8 mouse cellular contexts compared by ENCODE assay signal in the genomic region with DNA sequence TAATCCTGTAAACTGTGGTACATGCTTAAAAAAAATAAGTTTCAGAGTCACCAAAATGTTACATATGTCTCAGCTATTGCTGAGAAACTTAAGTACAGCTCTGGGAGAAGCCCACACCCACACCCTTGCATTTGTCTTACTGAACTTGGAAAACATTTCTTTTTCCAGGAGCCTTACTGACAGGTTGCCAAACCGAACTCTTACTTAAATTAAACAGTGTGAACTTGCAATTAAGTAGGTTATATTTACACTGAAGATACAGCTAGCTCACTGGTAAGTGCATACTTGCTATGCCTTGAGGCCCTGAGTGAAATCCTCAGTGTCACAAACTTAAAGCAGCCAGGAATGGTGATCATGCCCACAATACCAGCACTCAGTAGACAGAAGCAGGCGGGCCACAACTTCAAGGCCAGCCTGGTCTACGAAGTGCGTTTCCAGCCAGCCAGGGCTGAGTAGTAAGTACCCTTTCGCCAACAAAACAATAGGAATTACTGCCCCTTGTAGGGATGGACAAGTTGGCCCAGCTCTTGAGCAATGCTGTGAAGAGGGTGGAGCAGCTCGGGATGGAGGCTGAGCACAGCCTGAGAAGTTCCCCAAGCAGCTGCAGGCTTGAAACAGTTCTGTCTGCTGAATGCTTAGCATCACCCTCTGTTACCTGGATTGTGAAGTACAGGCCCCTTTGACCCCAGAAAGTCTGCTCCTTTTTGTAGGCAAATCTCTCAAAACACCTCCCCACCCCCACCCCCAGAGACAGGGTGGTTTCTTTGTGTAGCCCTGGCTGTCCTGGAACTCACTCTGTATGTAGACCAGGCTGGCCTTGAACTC. TPM values are rescaled to one million over a fixed set of nuclear protein-coding genes. Genes with fewer than 3 reads are reported as not detected.
A peak's percentile ranks its signal among the peaks of the same experiment; 100 is the strongest.
DNase-seq lines count a peak whose midpoint lies in the region; ATAC-seq and TF ChIP-seq lines count a peak whose summit lies in the region.

No protein-coding gene starts in this region.

- TF ChIP-seq CTCF in CH12.LX (conservative IDR thresholded peaks at IDR 0.05 in 1 of 2, IDR thresholded peaks at IDR 0.05 in 1 of 2; ENCODE audit: low read depth in 2 of 2, low read length in 2 of 2): no peak
- TF ChIP-seq CTCF in forebrain, postnatal 0 days (IDR thresholded peaks at IDR 0.05; ENCODE audit: low read depth): no peak
- no peak for TF ChIP-seq CTCF in liver, postnatal 0 days (IDR thresholded peaks at IDR 0.05; ENCODE audit: low read depth)

- WGBS in forebrain, embryonic 10.5 days: 41% methylated on average over 6 of the region's 6 CpGs
- 39% methylated on average over 6 of the region's 6 CpGs for WGBS in forebrain, embryonic 14.5 days
- WGBS in forebrain, postnatal 0 days: 38% methylated on average over 6 of the region's 6 CpGs
- WGBS in liver, postnatal 0 days (ENCODE audit: insufficient replicate concordance): 57% methylated on average over 6 of the region's 6 CpGs

- no peak for DNase-seq in forebrain, embryonic 10.5 days (ENCODE audit: extremely low spot score, low spot score)
- DNase-seq in forebrain, embryonic 14.5 days (ENCODE audit: low spot score): no peak
- no peak for DNase-seq in CH12.LX (ENCODE audit: extremely low read depth)
- no peak for DNase-seq in forebrain, postnatal 0 days
- no peak for DNase-seq in liver, postnatal 0 days
- no peak for DNase-seq in thymus, postnatal 25 days
- no peak for DNase-seq in retina, embryonic 14.5 days (ENCODE audit: low spot score)
- no peak for DNase-seq in frontal cortex, postnatal 10 days (ENCODE audit: low spot score in 2 of 2)

- TF ChIP-seq EP300 in CH12.LX (IDR thresholded peaks at IDR 0.05; ENCODE audit: low read length): no peak
- no peak for TF ChIP-seq EP300 in liver, postnatal 0 days (IDR thresholded peaks at IDR 0.05; ENCODE audit: low read depth)

- peaks cover 53% of the 10 kb centered on the region for H3K4me1 ChIP-seq in forebrain, embryonic 10.5 days
- H3K4me1 ChIP-seq in forebrain, embryonic 14.5 days (ENCODE audit: control insufficient read depth, insufficient read depth, low read length): peaks cover 6% of the 10 kb centered on the region; the same call in 1 of the 2 replicates
- H3K4me1 ChIP-seq in CH12.LX (ENCODE audit: control insufficient read depth in 1 of 2, insufficient read depth in 2 of 2): peaks cover 21 to 62% of the 10 kb centered on the region in 2 experiments
- peaks cover 12% of the 10 kb centered on the region for H3K4me1 ChIP-seq in forebrain, postnatal 0 days (ENCODE audit: insufficient read depth)
- H3K4me1 ChIP-seq in liver, postnatal 0 days (ENCODE audit: insufficient read depth): peaks cover 38% of the 10 kb centered on the region

- H3K4me3 ChIP-seq in forebrain, embryonic 10.5 days: peak overlapping the region; percentile 48
- H3K4me3 ChIP-seq in forebrain, embryonic 14.5 days (ENCODE audit: low read depth, low read length): no peak overlapping the region
- no peak overlapping the region for H3K4me3 ChIP-seq in CH12.LX (replicated peaks in 1 of 3; ENCODE audit: low read depth in 2 of 3, low read length in 2 of 3, poor library complexity in 1 of 3)
- H3K4me3 ChIP-seq in forebrain, postnatal 0 days (ENCODE audit: low read depth, low read length): no peak overlapping the region
- no peak overlapping the region for H3K4me3 ChIP-seq in liver, postnatal 0 days (ENCODE audit: low read depth, low read length)

- ATAC-seq in forebrain, embryonic 14.5 days: no peak
- ATAC-seq in forebrain, postnatal 0 days: no peak
- no peak for ATAC-seq in liver, postnatal 0 days

- dilution Hi-C loops in CH12.LX (cut with MboI; ENCODE audit: extremely low pct_ligation_motif_present, extremely low pct_unique_long_range_greater_than_20kb, low sequenced_read_pairs): no loop called here

- TF ChIP-seq POLR2A in CH12.LX (IDR thresholded peaks at IDR 0.05; ENCODE audit: low read depth, low read length): no peak

- in situ Hi-C loops in CH12.LX (cut with MboI; ENCODE audit: low pct_ligation_motif_present, low pct_unique_long_range_greater_than_20kb, low sequenced_read_pairs): no loop called here

- H3K4me2 ChIP-seq in forebrain, embryonic 14.5 days (ENCODE audit: low read length): no peak overlapping the region
- peak overlapping the region; percentile 3; the same call in 1 of the 2 replicates for H3K4me2 ChIP-seq in CH12.LX (ENCODE audit: insufficient read depth, low read depth, poor library complexity, severe bottlenecking)
- no peak overlapping the region for H3K4me2 ChIP-seq in forebrain, postnatal 0 days (ENCODE audit: low read depth)
- H3K4me2 ChIP-seq in liver, postnatal 0 days (ENCODE audit: low read depth, low read length): no peak overlapping the region

- H3K79me2 ChIP-seq in CH12.LX (replicated peaks; ENCODE audit: control insufficient read depth, extremely low read depth, insufficient read depth, poor library complexity, severe bottlenecking): no peaks in the 10 kb centered on the region

- H3K27ac ChIP-seq in forebrain, embryonic 10.5 days: peak overlapping the region; percentile 95
- H3K27ac ChIP-seq in forebrain, embryonic 14.5 days (ENCODE audit: low read depth, low read length): no peak overlapping the region
- peak overlapping the region; percentile 47 for H3K27ac ChIP-seq in CH12.LX (ENCODE audit: insufficient read depth, low read depth)
- peak overlapping the region; percentile 24 for H3K27ac ChIP-seq in forebrain, postnatal 0 days (ENCODE audit: low read depth, low read length)
- H3K27ac ChIP-seq in liver, postnatal 0 days (ENCODE audit: low read depth): peak overlapping the region; percentile 95

- H3K9ac ChIP-seq in forebrain, embryonic 14.5 days (ENCODE audit: low read length): no peak overlapping the region
- H3K9ac ChIP-seq in CH12.LX (ENCODE audit: insufficient read depth, low read depth): no peak overlapping the region
- H3K9ac ChIP-seq in forebrain, postnatal 0 days: no peak overlapping the region
- peak overlapping the region; percentile 78 for H3K9ac ChIP-seq in liver, postnatal 0 days (replicated peaks)

- H3K36me3 ChIP-seq in forebrain, embryonic 10.5 days (replicated peaks): no peaks in the 10 kb centered on the region
- H3K36me3 ChIP-seq in forebrain, embryonic 14.5 days (ENCODE audit: control insufficient read depth, insufficient read depth, low read length): no peaks in the 10 kb centered on the region
- no peaks in the 10 kb centered on the region for H3K36me3 ChIP-seq in CH12.LX (replicated peaks in 1 of 2; ENCODE audit: control insufficient read depth in 1 of 2, insufficient read depth in 1 of 2, low read length in 1 of 2)
- H3K36me3 ChIP-seq in forebrain, postnatal 0 days (ENCODE audit: insufficient read depth): no peaks in the 10 kb centered on the region
- H3K36me3 ChIP-seq in liver, postnatal 0 days (replicated peaks; ENCODE audit: insufficient read depth, low read length): no peaks in the 10 kb centered on the region

- H3K9me3 ChIP-seq in forebrain, embryonic 10.5 days: no peaks in the 10 kb centered on the region
- no peaks in the 10 kb centered on the region for H3K9me3 ChIP-seq in forebrain, embryonic 14.5 days (replicated peaks; ENCODE audit: control insufficient read depth, low read length)
- H3K9me3 ChIP-seq in CH12.LX (replicated peaks; ENCODE audit: low read length): no peaks in the 10 kb centered on the region
- no peaks in the 10 kb centered on the region for H3K9me3 ChIP-seq in forebrain, postnatal 0 days (ENCODE audit: low read length)
- no peaks in the 10 kb centered on the region for H3K9me3 ChIP-seq in liver, postnatal 0 days (ENCODE audit: low read length)

- TF ChIP-seq RAD21 in CH12.LX (IDR thresholded peaks at IDR 0.05; ENCODE audit: low read depth, low read length): no peak

- no peaks in the 10 kb centered on the region for H3K27me3 ChIP-seq in forebrain, embryonic 10.5 days (ENCODE audit: poor library complexity, severe bottlenecking)
- H3K27me3 ChIP-seq in forebrain, embryonic 14.5 days (replicated peaks; ENCODE audit: control insufficient read depth, insufficient read depth, low read length): no peaks in the 10 kb centered on the region
- H3K27me3 ChIP-seq in CH12.LX (replicated peaks): peaks cover 2% of the 10 kb centered on the region
- no peaks in the 10 kb centered on the region for H3K27me3 ChIP-seq in forebrain, postnatal 0 days (ENCODE audit: insufficient read depth, low read length)
- H3K27me3 ChIP-seq in liver, postnatal 0 days (ENCODE audit: insufficient read depth, low read length): no peaks in the 10 kb centered on the region

RNA-seq across cellular contexts. Expression of a gene that starts 3.6 kb away (rescaled TPM):
- 60.8 and 61.0 TPM in 2 replicates for polyA plus RNA-seq in forebrain, embryonic 10.5 days (2016; fragmentation: Nextera tagmentation; extraction: Ambion mirVana)
- 45.2 and 49.6 TPM in 2 replicates for polyA plus RNA-seq in forebrain, embryonic 14.5 days (2014; fragmentation: Nextera tagmentation; extraction: Ambion mirVana)
- total RNA-seq in CH12.LX (2012; rRNA removed) (24.4 and 30.1 TPM in 2 replicates), CH12.LX (2014; rRNA removed) (20.3 and 31.3 TPM in 2 replicates)
- 13.4 and 22.6 TPM in 2 replicates for polyA plus RNA-seq in CH12.LX (2012; ENCODE audit: insufficient read length, low read depth)
- 32.7 and 45.6 TPM in 2 replicates for total RNA-seq in forebrain, postnatal 0 days (2014; rRNA removed)
- 35.3 and 41.7 TPM in 2 replicates for polyA plus RNA-seq in forebrain, postnatal 0 days (2015; fragmentation: Nextera tagmentation; extraction: Ambion mirVana)
- 12.5 and 13.0 TPM in 2 replicates for polyA plus RNA-seq in liver, postnatal 0 days (2015; fragmentation: Nextera tagmentation; extraction: Ambion mirVana)

RNA-seq across cellular contexts. Expression of a gene that starts 14.1 kb away (rescaled TPM):
- 51.3 and 57.6 TPM in 2 replicates for polyA plus RNA-seq in forebrain, embryonic 10.5 days (2016; fragmentation: Nextera tagmentation; extraction: Ambion mirVana)
- polyA plus RNA-seq in forebrain, embryonic 14.5 days (2014; fragmentation: Nextera tagmentation; extraction: Ambion mirVana): 124 and 188 TPM in 2 replicates
- total RNA-seq in CH12.LX (2012; rRNA removed) (8.0 and 8.2 TPM in 2 replicates), CH12.LX (2014; rRNA removed) (1.3 and 1.4 TPM in 2 replicates)
- polyA plus RNA-seq in CH12.LX (2012; ENCODE audit: insufficient read length, low read depth): 26.0 and 26.7 TPM in 2 replicates
- 76.8 and 104 TPM in 2 replicates for total RNA-seq in forebrain, postnatal 0 days (2014; rRNA removed)
- polyA plus RNA-seq in forebrain, postnatal 0 days (2015; fragmentation: Nextera tagmentation; extraction: Ambion mirVana): 500 and 554 TPM in 2 replicates
- 13.6 and 14.2 TPM in 2 replicates for polyA plus RNA-seq in liver, postnatal 0 days (2015; fragmentation: Nextera tagmentation; extraction: Ambion mirVana)

RNA-seq across cellular contexts. Expression of a gene that starts 14.6 kb away (rescaled TPM):
- 3.8 and 4.1 TPM in 2 replicates for polyA plus RNA-seq in forebrain, embryonic 10.5 days (2016; fragmentation: Nextera tagmentation; extraction: Ambion mirVana)
- 10.7 and 13.9 TPM in 2 replicates for polyA plus RNA-seq in forebrain, embryonic 14.5 days (2014; fragmentation: Nextera tagmentation; extraction: Ambion mirVana)
- total RNA-seq in CH12.LX (2012; rRNA removed): 9.7 and 11.1 TPM in 2 replicates
- total RNA-seq in CH12.LX (2014; rRNA removed): 5.1 and 7.3 TPM in 2 replicates
- polyA plus RNA-seq in CH12.LX (2012; ENCODE audit: insufficient read length, low read depth): 5.4 and 6.2 TPM in 2 replicates
- 32.8 and 33.7 TPM in 2 replicates for total RNA-seq in forebrain, postnatal 0 days (2014; rRNA removed)
- polyA plus RNA-seq in forebrain, postnatal 0 days (2015; fragmentation: Nextera tagmentation; extraction: Ambion mirVana): 20.9 and 21.7 TPM in 2 replicates
- polyA plus RNA-seq in liver, postnatal 0 days (2015; fragmentation: Nextera tagmentation; extraction: Ambion mirVana): 5.4 and 6.6 TPM in 2 replicates

RNA-seq across cellular contexts. Expression of a gene that starts 20.9 kb away (rescaled TPM):
- polyA plus RNA-seq in forebrain, embryonic 10.5 days (2016; fragmentation: Nextera tagmentation; extraction: Ambion mirVana): 7.3 and 9.0 TPM in 2 replicates
- polyA plus RNA-seq in forebrain, embryonic 14.5 days (2014; fragmentation: Nextera tagmentation; extraction: Ambion mirVana): 6.8 and 11.6 TPM in 2 replicates
- total RNA-seq in CH12.LX (2012; rRNA removed) (11.5 and 11.8 TPM in 2 replicates), CH12.LX (2014; rRNA removed) (2.8 and 3.2 TPM in 2 replicates)
- polyA plus RNA-seq in CH12.LX (2012; ENCODE audit: insufficient read length, low read depth): 37.9 and 38.3 TPM in 2 replicates
- 16.5 and 38.3 TPM in 2 replicates for total RNA-seq in forebrain, postnatal 0 days (2014; rRNA removed)
- polyA plus RNA-seq in forebrain, postnatal 0 days (2015; fragmentation: Nextera tagmentation; extraction: Ambion mirVana): 15.2 and 16.7 TPM in 2 replicates
- 3.0 and 8.2 TPM in 2 replicates for polyA plus RNA-seq in liver, postnatal 0 days (2015; fragmentation: Nextera tagmentation; extraction: Ambion mirVana)

RNA-seq across cellular contexts. Expression of a gene that starts 28.7 kb away (rescaled TPM):
- 227 and 236 TPM in 2 replicates for polyA plus RNA-seq in forebrain, embryonic 10.5 days (2016; fragmentation: Nextera tagmentation; extraction: Ambion mirVana)
- polyA plus RNA-seq in forebrain, embryonic 14.5 days (2014; fragmentation: Nextera tagmentation; extraction: Ambion mirVana): 69.2 and 74.0 TPM in 2 replicates
- 170 and 177 TPM in 2 replicates for total RNA-seq in CH12.LX (2012; rRNA removed)
- 181 and 190 TPM in 2 replicates for total RNA-seq in CH12.LX (2014; rRNA removed)
- polyA plus RNA-seq in CH12.LX (2012; ENCODE audit: insufficient read length, low read depth): 178 and 200 TPM in 2 replicates
- total RNA-seq in forebrain, postnatal 0 days (2014; rRNA removed): 8.5 and 12.5 TPM in 2 replicates
- polyA plus RNA-seq in forebrain, postnatal 0 days (2015; fragmentation: Nextera tagmentation; extraction: Ambion mirVana): 11.5 and 13.9 TPM in 2 replicates
- polyA plus RNA-seq in liver, postnatal 0 days (2015; fragmentation: Nextera tagmentation; extraction: Ambion mirVana): 41.3 and 45.9 TPM in 2 replicates
